Mouse (Mus musculus) adrenal gland, postnatal 4 days (tissue): ENCODE measurements around the gene Ccl9. TPM values are rescaled to one million over a fixed set of nuclear protein-coding genes. Genes with fewer than 3 reads are reported as not detected.

Experiments
- DNase-seq, 2 experiments: peaks; one replicate each; pipeline ENCODE4 v3.0.0; 2021 to 2022; ENCODE audit warnings: low spot score in 2 of 2, mixed read lengths in 2 of 2
- total RNA-seq, 2 experiments: library from RNA; stranded (reverse); gene quantifications; 2 replicates each; pipeline ENCODE4 v1.2.3; 2021

The Ccl9 gene
- total RNA-seq, 2 experiments from 2014 or later = 5.0 to 8.5 TPM

GRCm38 (mm10) chr11:83541415-83541814 is 37.0 kb downstream of the Ccl9 start:
- no peak for DNase-seq

- no peak for DNase-seq
Observed at GRCm38 (mm10) chr11:83540931-83541330, 37.5 kb downstream of the Ccl9 start.

GRCm38 (mm10) chr11:83538705-83539314 is 39.6 kb downstream of the Ccl9 start:
- DNase-seq = no peak

- no peak for DNase-seq
Observed at GRCm38 (mm10) chr11:83536831-83537230, 41.6 kb downstream of the Ccl9 start.

- DNase-seq = peak; percentile 46 to 58
Observed at GRCm38 (mm10) chr11:83534609-83535423, 43.6 kb downstream of the Ccl9 start.

GRCm38 (mm10) chr11:83534143-83534542 is 44.3 kb downstream of the Ccl9 start:
- DNase-seq = no peak

- DNase-seq = no peak
Observed at GRCm38 (mm10) chr11:83533192-83533591, 45.2 kb downstream of the Ccl9 start.

- no peak for DNase-seq
Observed at GRCm38 (mm10) chr11:83530360-83530759, 48.1 kb downstream of the Ccl9 start, which contains the start of gene Ccl5. TSS of gene Ccl5 (minus strand) at chr11:83530518.

GRCm38 (mm10) chr11:83529024-83529423 is 49.4 kb downstream of the Ccl9 start:
- DNase-seq = no peak

Other genes starting within 250 kb of the Ccl9 start
- 10 to 100 TPM; 10.8 to 11.4 TPM for gene Rasl10b, start 169.5 kb downstream of the Ccl9 start, total RNA-seq
- under 1 TPM in 1 of 2 experiments, not detected in 1; 0.11 TPM for gene Gas2l2, start 149.2 kb downstream of the Ccl9 start, total RNA-seq
- under 1 TPM; 0.48 to 0.56 TPM for gene 1700020L24Rik, start 141.0 kb downstream of the Ccl9 start, total RNA-seq
- gene Mmp28, start 115.6 kb downstream of the Ccl9 start, total RNA-seq = 10 to 100 TPM; 17.5 to 18.8 TPM
- gene Taf15, start 105.5 kb downstream of the Ccl9 start, total RNA-seq = 10 to 100 TPM; 75.9 to 78.3 TPM
- gene Heatr9, start 56.5 kb downstream of the Ccl9 start, total RNA-seq = not detected
- 1 to 10 TPM; 1.1 to 1.3 TPM for gene Ccl5, start 48.1 kb downstream of the Ccl9 start, total RNA-seq
- 1 to 10 TPM; 7.0 to 9.3 TPM for gene Ccl6, start 14.5 kb upstream of the Ccl9 start, total RNA-seq
- not detected for gene Rpl9-ps1, start 67.0 kb upstream of the Ccl9 start, total RNA-seq
- gene Ccl3, start 70.7 kb upstream of the Ccl9 start, total RNA-seq = under 1 TPM in 1 of 2 experiments, not detected in 1; 0.56 TPM
- under 1 TPM in 1 of 2 experiments, not detected in 1; 0.51 TPM for gene Ccl4, start 83.9 kb upstream of the Ccl9 start, total RNA-seq
- under 1 TPM in 1 of 2 experiments, not detected in 1; 0.87 TPM for gene Wfdc17, start 125.4 kb upstream of the Ccl9 start, total RNA-seq
- not detected for gene Wfdc18, start 130.4 kb upstream of the Ccl9 start, total RNA-seq
- 1 to 10 TPM in 1 of 2 experiments, not detected in 1; 3.1 TPM for gene Wfdc21, start 168.3 kb upstream of the Ccl9 start, total RNA-seq
- 10 to 100 TPM; 18.2 to 20.7 TPM for gene Heatr6, start 175.1 kb upstream of the Ccl9 start, total RNA-seq